Mouse (Mus musculus): ENCODE data around the gene Celf2. TPM values are rescaled to one million over a fixed set of nuclear protein-coding genes. Genes with fewer than 3 reads are reported as not detected.

Celf2 gene
- polyA plus RNA-seq, 1 experiment = 35.9 TPM

GRCm38 (mm10) chr2:6729984-6730383 lies 779.4 kb downstream of the Celf2 start:
- H3K27ac ChIP-seq (ENCODE audit: control insufficient read depth, insufficient read depth, low read depth, low read length, poor library complexity) = no peak overlapping the region
- no peak overlapping the region for H3K4me3 ChIP-seq (replicated peaks; ENCODE audit: control insufficient read depth, low read depth, low read length)
- no peak for TF ChIP-seq CTCF (IDR thresholded peaks at IDR 0.05; ENCODE audit: control insufficient read depth, insufficient read depth, low read length)
- TF ChIP-seq POLR2A (IDR thresholded peaks at IDR 0.05; ENCODE audit: borderline replicate concordance, control insufficient read depth, low read depth, low read length) = no peak
- 46% methylated on average over 9 of the region's 9 CpGs for WGBS
- no peaks in the 10 kb centered on the region; the same call in 1 of the 2 replicates for H3K4me1 ChIP-seq (ENCODE audit: control insufficient read depth, insufficient read depth, low read length)

GRCm38 (mm10) chr2:6728840-6729252 lies 780.5 kb downstream of the Celf2 start:
- Histone ChIP-seq H3K4me1 (ENCODE audit: control insufficient read depth, insufficient read depth, low read length) (no peaks in the 10 kb centered on the region; the same call in 1 of the 2 replicates), H3K27ac (ENCODE audit: control insufficient read depth, insufficient read depth, low read depth, low read length, poor library complexity) (no peak overlapping the region), H3K4me3 (replicated peaks; ENCODE audit: control insufficient read depth, low read depth, low read length) (no peak overlapping the region)
- no peak for TF ChIP-seq CTCF (IDR thresholded peaks at IDR 0.05; ENCODE audit: control insufficient read depth, insufficient read depth, low read length)
- TF ChIP-seq POLR2A (IDR thresholded peaks at IDR 0.05; ENCODE audit: borderline replicate concordance, control insufficient read depth, low read depth, low read length) = no peak
- WGBS = 83% methylated on average over 2 of the region's 2 CpGs

GRCm38 (mm10) chr2:6727366-6727765 lies 782.0 kb downstream of the Celf2 start:
- no peak for TF ChIP-seq POLR2A (IDR thresholded peaks at IDR 0.05; ENCODE audit: borderline replicate concordance, control insufficient read depth, low read depth, low read length)
- no peak for TF ChIP-seq CTCF (IDR thresholded peaks at IDR 0.05; ENCODE audit: control insufficient read depth, insufficient read depth, low read length)
- Histone ChIP-seq H3K27ac (ENCODE audit: control insufficient read depth, insufficient read depth, low read depth, low read length, poor library complexity) (no peak overlapping the region), H3K4me1 (ENCODE audit: control insufficient read depth, insufficient read depth, low read length) (no peaks in the 10 kb centered on the region; the same call in 1 of the 2 replicates), H3K4me3 (replicated peaks; ENCODE audit: control insufficient read depth, low read depth, low read length) (no peak overlapping the region)
- WGBS = 87% methylated on average over 5 of the region's 5 CpGs

GRCm38 (mm10) chr2:6726071-6726470 lies 783.3 kb downstream of the Celf2 start:
- no peak overlapping the region for H3K4me3 ChIP-seq (replicated peaks; ENCODE audit: control insufficient read depth, low read depth, low read length)
- no peak overlapping the region for H3K27ac ChIP-seq (ENCODE audit: control insufficient read depth, insufficient read depth, low read depth, low read length, poor library complexity)
- WGBS = 34% methylated on average over 8 of the region's 8 CpGs
- TF ChIP-seq CTCF (IDR thresholded peaks at IDR 0.05; ENCODE audit: control insufficient read depth, insufficient read depth, low read length) = peak; percentile 43; the same call in 1 of the 2 replicates
- no peak for TF ChIP-seq POLR2A (IDR thresholded peaks at IDR 0.05; ENCODE audit: borderline replicate concordance, control insufficient read depth, low read depth, low read length)
- no peaks in the 10 kb centered on the region; the same call in 1 of the 2 replicates for H3K4me1 ChIP-seq (ENCODE audit: control insufficient read depth, insufficient read depth, low read length)

GRCm38 (mm10) chr2:6723602-6724001 lies 785.8 kb downstream of the Celf2 start:
- WGBS = 0% methylated on average over 2 of the region's 2 CpGs
- H3K27ac ChIP-seq (ENCODE audit: control insufficient read depth, insufficient read depth, low read depth, low read length, poor library complexity) = no peak overlapping the region; the same call in 1 of the 2 replicates
- no peaks in the 10 kb centered on the region; the same call in 1 of the 2 replicates for H3K4me1 ChIP-seq (ENCODE audit: control insufficient read depth, insufficient read depth, low read length)
- no peak overlapping the region for H3K4me3 ChIP-seq (replicated peaks; ENCODE audit: control insufficient read depth, low read depth, low read length)
- TF ChIP-seq CTCF (IDR thresholded peaks at IDR 0.05; ENCODE audit: control insufficient read depth, insufficient read depth, low read length) (no peak), POLR2A (IDR thresholded peaks at IDR 0.05; ENCODE audit: borderline replicate concordance, control insufficient read depth, low read depth, low read length) (no peak)

GRCm38 (mm10) chr2:6721460-6722401 lies 787.6 kb downstream of the Celf2 start:
- peaks cover 1% of the 10 kb centered on the region; the same call in 1 of the 2 replicates for H3K4me1 ChIP-seq (ENCODE audit: control insufficient read depth, insufficient read depth, low read length)

GRCm38 (mm10) chr2:6720753-6721459 lies 788.5 kb downstream of the Celf2 start:
- H3K4me3 ChIP-seq (replicated peaks; ENCODE audit: control insufficient read depth, low read depth, low read length) = peak overlapping the region; percentile 95
- peaks cover 4% of the 10 kb centered on the region; the same call in 1 of the 2 replicates for H3K4me1 ChIP-seq (ENCODE audit: control insufficient read depth, insufficient read depth, low read length)
- under 1% methylated on average over 11 of the region's 11 CpGs for WGBS
- TF ChIP-seq POLR2A (IDR thresholded peaks at IDR 0.05; ENCODE audit: borderline replicate concordance, control insufficient read depth, low read depth, low read length) (no peak), CTCF (IDR thresholded peaks at IDR 0.05; ENCODE audit: control insufficient read depth, insufficient read depth, low read length) (0 out of 2 replicates have a peak, but pooled peaks have one; percentile 4)
- peak overlapping the region; percentile 94 for H3K27ac ChIP-seq (ENCODE audit: control insufficient read depth, insufficient read depth, low read depth, low read length, poor library complexity)

More at GRCm38 (mm10) chr2:6721460-6722401, 787.6 kb downstream of the Celf2 start:
- peak overlapping the region; percentile 95 for H3K4me3 ChIP-seq (replicated peaks; ENCODE audit: control insufficient read depth, low read depth, low read length)
- TF ChIP-seq CTCF (IDR thresholded peaks at IDR 0.05; ENCODE audit: control insufficient read depth, insufficient read depth, low read length) (no peak), POLR2A (IDR thresholded peaks at IDR 0.05; ENCODE audit: borderline replicate concordance, control insufficient read depth, low read depth, low read length) (peak; percentile 58; the same call in 1 of the 2 replicates)
- H3K27ac ChIP-seq (ENCODE audit: control insufficient read depth, insufficient read depth, low read depth, low read length, poor library complexity) = peak overlapping the region; percentile 94
- WGBS = 1% methylated on average over 17 of the region's 17 CpGs

- Histone ChIP-seq H3K27ac (ENCODE audit: control insufficient read depth, insufficient read depth, low read depth, low read length, poor library complexity) (no peak overlapping the region), H3K4me1 (ENCODE audit: control insufficient read depth, insufficient read depth, low read length) (peaks cover 4% of the 10 kb centered on the region; the same call in 1 of the 2 replicates), H3K4me3 (replicated peaks; ENCODE audit: control insufficient read depth, low read depth, low read length) (peak overlapping the region; percentile 24)
- TF ChIP-seq POLR2A (IDR thresholded peaks at IDR 0.05; ENCODE audit: borderline replicate concordance, control insufficient read depth, low read depth, low read length) = no peak
- no peak for TF ChIP-seq CTCF (IDR thresholded peaks at IDR 0.05; ENCODE audit: control insufficient read depth, insufficient read depth, low read length)
These were observed 790.5 kb downstream of the Celf2 start for GRCm38 (mm10) chr2:6718864-6719263.
